Mouse (Mus musculus) testis, adult 2 months (tissue): ENCODE results near the gene Klhl42.

Source experiments
- CTCF ChIP-seq: fragments of 200-500 bp; IDR thresholded peaks from 2 replicates; pipeline ENCODE4 v1.5.1; 2012; ENCODE audit warnings: low read depth, mild to moderate bottlenecking, inconsistent platforms, low read length, moderate library complexity; ENCODE audit not compliant: control insufficient read depth, insufficient read depth, insufficient replicate concordance
- POLR2A ChIP-seq: fragments of 200-500 bp; IDR thresholded peaks from 2 replicates; pipeline ENCODE4 v1.6.1; 2012; ENCODE audit warnings: low read depth, mild to moderate bottlenecking, inconsistent platforms, low read length, moderate library complexity; ENCODE audit not compliant: control insufficient read depth

DNA sequence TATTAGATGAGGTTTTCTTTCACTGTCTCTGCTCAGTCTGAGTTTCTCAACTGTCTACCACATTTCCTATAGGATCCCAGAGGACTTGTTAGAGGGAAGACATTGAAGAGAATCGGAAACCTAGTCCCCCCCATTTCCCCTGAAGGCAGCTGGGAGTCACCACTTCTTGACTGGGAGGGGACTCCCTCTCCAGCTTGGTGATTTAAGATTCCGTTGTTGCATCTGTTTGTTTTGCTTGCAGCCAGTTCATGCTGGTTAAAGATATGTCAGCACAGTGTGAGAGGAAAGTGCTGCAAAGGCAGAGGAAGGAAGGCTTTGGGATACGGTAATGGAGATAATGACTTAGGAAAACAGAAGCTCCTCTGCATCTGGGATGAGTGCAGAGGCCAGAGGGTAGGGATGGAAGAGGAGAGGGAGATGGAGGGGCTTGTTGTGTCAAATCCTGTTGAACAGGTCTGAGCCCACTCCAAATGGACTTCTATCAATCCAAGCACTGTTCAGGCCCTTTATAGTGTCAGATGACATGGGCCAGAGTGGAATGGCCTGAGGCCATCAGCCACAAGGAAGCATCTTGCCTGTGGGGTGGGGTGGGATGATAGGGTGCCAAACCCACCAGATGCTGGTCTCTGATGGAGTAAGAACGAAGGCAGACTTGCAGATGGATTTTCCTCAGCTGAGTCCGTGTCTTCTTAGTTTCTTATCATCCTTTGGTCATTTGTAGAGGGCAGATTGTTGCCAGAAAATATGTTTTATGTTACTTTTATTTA, 70.8 kb downstream of the Klhl42 start:
- no peak for TF ChIP-seq CTCF
- TF ChIP-seq POLR2A = no peak
